Mouse (Mus musculus) left cerebral cortex, adult 2 months (tissue): Measurements from ENCODE around the gene Oas1g. TPM values are rescaled to one million over a fixed set of nuclear protein-coding genes. Genes with fewer than 3 reads are reported as not detected.
"Not testable (repeated sequence)": the region's sequence is repeated elsewhere in the genome, so short reads cannot be mapped to it uniquely, and the experiment has no call there.

Experiments
- DNase-seq, 2 experiments: peaks; one replicate each; pipeline ENCODE4 v3.0.0; 2021 to 2022; ENCODE audit warnings: low spot score in 2 of 2, mixed read lengths in 1 of 2; ENCODE audit errors: extremely low spot score in 1 of 2
- H3K27ac ChIP-seq: fragments of 200-600 bp; 2 replicates; pipeline ENCODE4 v1.8.1; 2022
- H3K4me3 ChIP-seq: fragments of 200-600 bp; 2 replicates; pipeline ENCODE4 v1.8.1; 2022
- CTCF ChIP-seq: fragments of 200-600 bp; IDR thresholded peaks from 2 replicates; pipeline ENCODE4 v1.8.1; 2022; ENCODE audit warnings: antibody characterized with exemption, mild to moderate bottlenecking, moderate library complexity
- intact Hi-C: fragments of 180-260 bp; cut with DNase I; formaldehyde crosslinking; loops from one replicate; pipeline ENCODE4 v1.15.1; 2025
- long read RNA-seq, 2 experiments: library from polyadenylated mRNA; stranded (forward); transcript quantifications; one replicate each; pipeline ENCODE4 v2.0.0; 2021; ENCODE audit warnings: borderline mapping rate in 2 of 2
- total RNA-seq, 2 experiments: library from RNA; stranded (reverse); gene quantifications; 2 replicates each; pipeline ENCODE4 v1.2.3; 2021

Gene Oas1g
- total RNA-seq: not detected
- long read RNA-seq, experiment 1: 0 reads
- long read RNA-seq, experiment 2: 0 reads

DNA sequence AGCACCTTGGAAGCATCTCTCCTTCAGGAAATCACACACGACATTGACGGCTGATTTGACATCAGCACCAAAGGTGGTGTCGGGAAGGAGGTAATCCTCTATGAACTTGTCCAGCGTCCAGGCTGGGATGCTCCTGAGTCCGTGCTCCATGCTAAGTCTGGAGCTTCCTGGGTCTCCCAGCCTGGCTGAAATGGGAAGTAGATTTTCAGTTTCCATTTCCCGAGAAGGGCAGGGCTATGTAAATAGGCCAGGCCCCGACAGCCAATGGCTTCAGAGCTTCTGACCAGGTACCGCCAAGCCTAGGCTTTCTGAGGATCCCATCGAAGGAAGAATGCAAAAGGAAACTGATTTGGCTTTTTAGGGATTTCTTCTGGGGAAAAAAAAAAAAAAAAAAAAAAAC lies at the start of gene Oas1g:
Oas1g (minus strand) TSS at position 201 of the 400 bp plus-strand sequence.
- intact Hi-C loops, DNase-seq, H3K27ac ChIP-seq, H3K4me3 ChIP-seq: not testable (repeated sequence)

DNA sequence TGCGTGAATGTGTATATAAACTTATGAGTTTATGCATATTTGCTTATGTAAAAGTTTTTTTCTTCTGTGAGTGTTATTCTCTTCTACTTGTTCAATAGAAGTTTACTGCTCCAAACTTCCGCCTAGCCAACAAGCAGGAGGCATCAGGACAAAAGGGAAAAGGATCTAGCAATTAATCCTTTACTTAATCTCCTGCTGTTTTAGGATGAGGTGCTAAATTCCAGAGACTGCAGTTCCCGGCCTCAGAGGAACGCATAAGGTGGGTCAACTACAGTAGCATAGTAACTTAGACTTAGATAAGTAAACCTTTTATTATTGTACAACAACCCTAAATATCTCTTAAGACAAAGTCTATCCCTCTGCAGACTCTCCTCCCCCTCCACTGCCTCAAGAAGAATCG lies 46.6 kb upstream of the Oas1g start:
- H3K27ac ChIP-seq: no peak overlapping the region
- no peak for DNase-seq
- no peak overlapping the region for H3K4me3 ChIP-seq
- intact Hi-C loops: no loop called here
- TF ChIP-seq CTCF: no peak

DNA sequence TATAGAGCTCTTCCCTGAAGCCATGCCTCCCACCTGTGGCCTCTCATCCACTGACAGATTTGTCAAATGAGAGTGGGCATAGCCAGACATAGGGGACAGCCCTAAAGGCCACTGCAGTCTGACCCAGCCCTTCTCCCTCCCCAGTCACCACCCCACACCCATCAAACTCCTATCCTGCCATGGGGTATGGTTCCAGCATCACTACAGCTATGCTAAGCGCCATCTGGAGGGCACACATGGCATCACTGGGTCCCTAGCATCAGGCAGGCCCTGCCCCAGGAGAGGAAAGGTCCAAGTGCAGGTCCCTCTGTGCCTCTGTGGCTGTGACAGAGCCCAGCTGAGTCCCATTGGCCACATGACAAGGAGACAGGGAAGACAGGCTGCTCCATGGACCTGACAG lies 39.6 kb upstream of the Oas1g start:
- no peak overlapping the region for H3K4me3 ChIP-seq
- no peak overlapping the region for H3K27ac ChIP-seq
- intact Hi-C loops: no loop called here
- peak; percentile 51 for TF ChIP-seq CTCF
- DNase-seq: no peak

DNA sequence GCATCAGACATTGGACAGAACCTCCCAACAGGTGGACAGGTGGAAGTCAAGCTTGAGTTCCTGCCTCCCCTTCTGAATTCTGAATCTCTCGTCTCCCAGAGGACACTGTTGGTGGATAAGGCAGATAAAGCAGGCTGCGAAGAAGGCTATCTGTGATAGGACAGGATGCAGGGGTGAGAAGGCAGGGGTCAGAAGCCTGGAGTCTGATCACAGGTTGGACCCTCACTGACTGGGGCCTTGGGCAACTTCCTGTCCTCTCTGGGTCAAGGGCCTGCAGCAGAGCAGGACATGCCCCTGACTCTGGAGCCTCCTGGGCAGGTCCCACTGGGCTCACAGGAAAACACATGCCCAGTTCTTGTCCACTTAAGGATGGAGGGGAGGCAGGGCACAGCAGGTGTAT lies 38.9 kb upstream of the Oas1g start:
- H3K27ac ChIP-seq, H3K4me3 ChIP-seq, DNase-seq, intact Hi-C loops: not testable (repeated sequence)

DNA sequence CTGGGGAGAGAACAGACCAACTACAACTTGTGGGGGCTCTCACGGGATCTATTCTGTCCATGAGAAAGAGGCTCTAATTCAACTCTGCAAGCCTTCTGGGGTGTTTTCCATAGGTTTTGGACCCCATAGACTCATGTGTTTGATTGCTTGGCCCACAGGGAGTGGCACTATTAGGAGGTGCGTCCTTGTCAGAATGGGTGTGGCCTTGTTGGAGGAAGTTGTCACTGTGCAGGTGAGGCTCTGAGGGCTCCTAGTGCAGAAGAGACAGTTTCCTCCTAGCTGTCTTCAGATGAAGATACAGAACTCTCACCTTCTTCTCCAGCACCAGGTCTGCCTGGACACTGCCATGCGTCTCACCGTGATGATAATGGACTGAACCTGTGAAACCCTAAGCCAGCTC lies 37.1 kb upstream of the Oas1g start:
- not testable (repeated sequence) for DNase-seq, H3K4me3 ChIP-seq, H3K27ac ChIP-seq
- intact Hi-C loops: loop anchor here (2.0 kb wide), 1 partner anchor 94 kb away; no protein-coding TSS in a partner anchor

DNA sequence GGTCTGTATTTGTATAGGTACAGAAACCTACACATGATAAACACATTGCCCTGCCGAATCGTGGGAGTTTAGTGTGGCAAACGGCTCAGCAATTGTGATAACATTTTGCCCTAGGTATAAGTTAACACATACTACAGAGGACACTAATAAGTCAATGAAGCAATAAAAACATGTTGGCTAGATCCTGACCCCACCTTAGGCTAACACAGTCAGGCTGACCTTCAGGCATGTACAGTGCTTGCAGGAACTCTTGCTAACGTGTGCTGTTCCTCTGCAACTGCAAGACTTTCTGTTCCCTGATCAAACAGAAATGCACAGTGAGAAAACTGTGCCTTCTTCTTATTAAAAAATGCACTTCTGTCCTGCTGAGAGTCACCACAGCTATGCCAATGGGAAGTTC lies 36.6 kb upstream of the Oas1g start:
- TF ChIP-seq CTCF: no peak
- intact Hi-C loops: loop anchor here (2.0 kb wide), 1 partner anchor 93 kb away; no protein-coding TSS in a partner anchor
- H3K27ac ChIP-seq: no peak overlapping the region
- DNase-seq: no peak
- H3K4me3 ChIP-seq: no peak overlapping the region

DNA sequence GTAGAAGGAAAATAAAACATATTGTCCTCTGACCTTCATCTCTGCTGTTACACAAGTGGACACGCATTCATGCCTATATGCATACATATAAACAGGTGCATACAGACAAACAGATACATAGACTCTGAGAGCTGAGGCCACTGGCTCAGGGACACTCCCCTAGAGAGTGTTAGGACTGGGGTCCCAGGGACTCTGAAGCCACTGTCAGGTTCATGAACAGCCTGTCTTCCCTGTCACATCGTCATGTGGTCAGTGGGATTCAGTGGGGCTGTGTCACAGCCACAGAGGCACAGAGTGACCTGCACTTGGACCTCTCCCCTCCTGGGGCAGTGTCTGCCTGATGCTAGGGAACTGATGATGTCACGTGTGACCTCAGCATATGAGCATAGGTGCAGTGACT lies 32.9 kb upstream of the Oas1g start:
- no peak for DNase-seq
- no peak for TF ChIP-seq CTCF
- Histone ChIP-seq H3K4me3 (no peak overlapping the region), H3K27ac (no peak overlapping the region)
- intact Hi-C loops: no loop called here

DNA sequence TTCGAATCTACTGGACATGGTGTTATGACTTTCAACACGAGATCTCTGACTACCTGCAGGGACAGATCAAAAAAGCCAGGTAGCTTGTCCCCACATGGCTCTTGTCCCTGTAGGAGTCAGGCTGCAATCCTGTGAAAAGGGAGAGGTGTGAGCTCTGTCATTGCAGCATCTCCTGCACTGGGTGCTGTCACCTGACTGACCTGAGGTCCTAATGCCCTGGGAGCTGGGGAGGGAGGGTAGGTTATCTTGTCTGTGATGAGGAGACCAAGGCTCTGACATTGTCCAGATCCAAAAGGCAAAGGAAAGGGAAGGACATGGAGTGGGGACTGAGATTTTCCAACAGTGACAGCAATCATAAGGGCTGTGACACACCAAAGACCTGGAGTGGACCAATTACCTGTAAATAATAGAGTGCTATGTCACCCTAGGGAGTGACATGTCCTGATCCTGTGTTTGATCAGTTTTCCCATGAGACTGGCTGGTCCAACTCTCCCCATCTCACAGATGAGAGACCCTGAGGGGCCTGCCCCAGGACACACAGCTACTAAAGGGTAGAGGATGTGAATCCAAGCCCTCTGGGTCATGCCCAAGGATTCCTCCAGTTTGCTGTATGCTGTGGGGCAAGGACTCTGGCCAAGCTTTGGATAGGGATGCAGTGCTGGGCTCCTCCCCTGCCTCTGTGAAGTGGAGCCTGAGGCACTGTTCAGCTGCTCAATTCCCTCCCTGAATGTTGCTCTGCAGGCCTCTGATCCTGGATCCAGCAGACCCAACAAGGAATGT lies 31.9 kb upstream of the Oas1g start:
- H3K27ac ChIP-seq, H3K4me3 ChIP-seq, DNase-seq, intact Hi-C loops: not testable (repeated sequence)

DNA sequence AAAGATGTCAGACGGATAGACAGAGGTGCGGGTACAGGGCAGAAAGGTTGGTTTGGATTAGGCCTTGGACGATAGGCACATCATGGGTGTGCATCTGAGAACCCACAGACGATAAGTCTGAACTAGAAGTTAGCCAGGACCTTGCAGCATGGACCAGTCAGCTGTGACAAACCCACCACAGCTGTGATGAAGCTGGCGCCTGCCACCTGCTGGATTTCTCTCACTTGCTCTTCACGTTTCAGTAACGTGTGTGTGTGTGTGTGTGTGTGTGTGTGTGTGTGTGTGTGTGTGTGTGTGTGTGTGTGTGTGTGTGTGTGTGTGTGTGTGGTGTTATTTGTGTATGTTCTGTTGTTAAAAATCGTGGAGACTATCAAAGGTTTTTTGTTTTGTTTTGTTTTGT lies 26.8 kb upstream of the Oas1g start, which contains the start of gene Oas1d:
Oas1d (plus strand) TSS at position 333 of the 400 bp plus-strand sequence.
- DNase-seq, H3K27ac ChIP-seq, intact Hi-C loops, H3K4me3 ChIP-seq: not testable (repeated sequence)

DNA sequence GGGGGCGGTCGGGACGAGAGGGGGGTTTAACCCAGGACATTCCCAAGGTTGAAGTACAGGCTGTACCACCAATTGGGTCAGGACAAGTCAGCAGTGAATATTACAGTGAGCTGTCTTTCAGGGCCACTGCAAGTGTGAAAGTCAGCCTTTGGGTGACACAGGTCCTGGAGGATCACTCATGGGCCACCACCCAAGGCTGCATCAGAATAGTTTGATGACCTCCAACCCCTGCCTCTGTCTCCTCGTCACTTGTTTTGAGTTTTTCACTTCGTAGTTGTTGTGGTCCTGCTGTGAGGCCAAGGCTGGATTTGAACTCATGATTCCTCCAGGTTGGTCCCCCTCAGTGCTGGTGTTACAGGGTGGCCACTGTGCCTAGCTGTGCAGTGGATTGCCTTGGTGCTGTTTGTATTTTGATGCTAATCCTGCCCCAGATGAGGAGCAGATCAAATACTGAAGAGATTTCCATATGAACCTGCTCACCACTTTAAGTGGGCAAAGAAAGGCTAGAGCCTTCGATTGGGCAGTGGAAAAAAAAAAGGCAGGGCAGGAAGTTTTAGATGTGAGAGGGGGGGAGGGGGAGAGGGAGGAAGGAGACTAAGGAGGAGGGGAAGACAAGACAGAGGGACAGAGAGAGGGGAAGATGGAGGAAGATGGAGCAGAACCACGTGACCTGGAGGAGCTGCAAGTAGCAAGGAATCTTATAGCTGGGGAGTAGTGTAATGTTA lies 20.9 kb upstream of the Oas1g start:
- intact Hi-C loops: loop anchor here (5.0 kb wide), 1 partner anchor 36 kb away; no protein-coding TSS in a partner anchor
- no peak overlapping the region for H3K4me3 ChIP-seq
- TF ChIP-seq CTCF: no peak

DNA sequence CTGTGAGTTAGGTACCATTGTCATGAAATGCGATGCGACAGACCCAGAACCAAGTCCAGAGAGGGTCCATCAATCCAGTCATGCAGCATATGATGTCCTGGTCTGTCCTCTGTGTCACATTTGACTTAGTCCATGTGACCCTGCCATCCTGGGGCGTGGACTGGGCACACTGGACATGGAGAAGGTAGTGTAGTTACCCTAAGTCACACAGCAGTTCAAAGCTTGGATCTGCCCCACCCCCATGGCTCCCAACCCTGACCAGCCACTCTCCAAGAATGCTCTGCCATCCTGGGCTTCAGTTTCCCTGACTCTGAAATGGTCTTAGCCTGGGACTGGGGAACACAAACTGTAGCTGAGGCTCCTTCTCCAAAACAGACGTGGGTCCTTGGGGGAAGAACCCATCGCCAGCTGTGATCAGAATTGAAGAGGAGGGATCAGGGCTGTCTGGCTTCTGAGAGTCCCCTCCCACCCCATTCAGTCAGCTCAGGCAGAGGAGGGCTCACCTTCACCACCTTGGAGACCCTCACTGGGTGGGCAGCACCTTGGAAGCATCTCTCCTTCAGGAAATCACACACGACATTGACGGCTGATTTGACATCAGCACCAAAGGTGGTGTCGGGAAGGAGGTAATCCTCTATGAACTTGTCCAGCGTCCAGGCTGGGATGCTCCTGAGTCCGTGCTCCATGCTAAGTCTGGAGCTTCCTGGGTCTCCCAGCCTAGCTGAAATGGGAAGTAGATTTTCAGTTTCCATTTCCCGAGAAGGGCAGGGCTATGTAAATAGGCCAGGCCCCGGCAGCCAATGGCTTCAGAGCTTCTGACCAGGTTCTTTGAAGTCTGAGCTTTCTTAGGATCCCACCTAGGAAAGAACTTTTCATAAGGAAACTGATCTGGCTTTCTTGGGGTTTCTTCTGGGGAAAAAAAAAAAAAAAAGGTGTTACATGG lies 19.6 kb upstream of the Oas1g start, which contains the start of gene Oas1a:
Oas1a (minus strand) TSS at position 731 of the 943 bp plus-strand sequence.
- DNase-seq, H3K27ac ChIP-seq, H3K4me3 ChIP-seq: not testable (repeated sequence)
- intact Hi-C loops: loop anchor here (2.0 to 5.0 kb wide), 2 partner anchors 16 to 35 kb away; no protein-coding TSS in a partner anchor

More for the DNA sequence above, 20.9 kb upstream of the Oas1g start:
- DNase-seq: no peak
- no peak overlapping the region for H3K27ac ChIP-seq
